Mouse (Mus musculus) forebrain, embryonic 10.5 days (tissue): Measurements from ENCODE around the gene Lrrn2. TPM values are rescaled to one million over a fixed set of nuclear protein-coding genes. Genes with fewer than 3 reads are reported as not detected.
A peak's percentile ranks its signal among the peaks of the same experiment; 100 is the strongest.

Experiments used
- DNase-seq: peaks from one replicate; pipeline ENCODE4 v3.0.0-alpha.2; 2017; ENCODE audit warnings: low spot score; ENCODE audit errors: extremely low spot score
- H3K27ac ChIP-seq: fragments of 300-500 bp; sonication (generic); 2 replicates; pipeline ENCODE4 v1.5.1; 2016; ENCODE audit warnings: mild to moderate bottlenecking
- H3K27me3 ChIP-seq: fragments of 300-500 bp; sonication (generic); 2 replicates; pipeline ENCODE4 v1.6.1; 2016; ENCODE audit warnings: mild to moderate bottlenecking; ENCODE audit not compliant: poor library complexity, severe bottlenecking
- H3K36me3 ChIP-seq: fragments of 300-500 bp; sonication (generic); replicated peaks from 2 replicates; pipeline ENCODE4 v1.6.1; 2016; ENCODE audit warnings: mild to moderate bottlenecking, moderate library complexity
- H3K4me1 ChIP-seq: fragments of 300-500 bp; sonication (generic); 2 replicates; pipeline ENCODE4 v1.6.1; 2016
- H3K4me3 ChIP-seq: fragments of 300-500 bp; sonication (generic); 2 replicates; pipeline ENCODE4 v1.5.1; 2016; ENCODE audit warnings: mild to moderate bottlenecking, moderate library complexity
- H3K9me3 ChIP-seq: fragments of 300-500 bp; sonication (generic); 2 replicates; pipeline ENCODE4 v1.6.1; 2016; ENCODE audit warnings: mild to moderate bottlenecking, moderate library complexity
- WGBS: fragments of 180-500 bp; shearing (Covaris S2); methylation state at CpG from one replicate; pipeline ENCODE4 v1.1.7; 2016; 5-methylcytosine and 5-hydroxymethylcytosine counted together
- polyA plus RNA-seq: library from polyadenylated mRNA; unstranded; fragments of >200 nt; fragmentation: Nextera tagmentation; extraction: Ambion mirVana; gene quantifications from 2 replicates; pipeline ENCODE4 v1.2.1, GENCODE M21; 2016

Lrrn2 gene
- polyA plus RNA-seq, 1 experiment from 2014 or later: 6.0 TPM

DNA sequence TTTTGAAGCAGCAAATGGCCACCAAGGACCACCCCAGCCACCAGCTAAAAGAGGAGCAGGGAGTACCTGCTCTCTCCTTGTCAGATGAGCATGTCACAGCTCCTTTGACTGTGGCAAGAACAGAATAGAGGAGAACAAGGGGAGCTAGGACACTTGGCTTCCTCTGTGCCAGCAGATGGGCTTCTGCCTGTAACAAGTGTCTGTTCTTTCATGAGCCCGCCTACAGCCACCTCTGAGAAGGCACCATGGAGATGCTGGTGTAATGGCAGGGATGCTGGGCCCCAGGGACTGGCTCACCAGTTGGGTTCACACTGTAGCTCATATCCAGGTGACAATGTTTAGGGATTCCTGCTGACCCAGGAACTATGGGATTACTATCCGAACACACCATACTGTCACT is 12.0 kb downstream of the Lrrn2 start:
- H3K27ac ChIP-seq: no peak overlapping the region
- peaks cover 16% of the 10 kb centered on the region for H3K4me1 ChIP-seq
- H3K9me3 ChIP-seq: no peaks in the 10 kb centered on the region
- DNase-seq: no peak
- WGBS: 92% methylated on average over 2 of the region's 2 CpGs
- no peaks in the 10 kb centered on the region for H3K36me3 ChIP-seq
- H3K27me3 ChIP-seq: peaks cover 5% of the 10 kb centered on the region; the same call in 1 of the 2 replicates
- no peak overlapping the region for H3K4me3 ChIP-seq

- Histone ChIP-seq H3K4me1 (peaks cover 16% of the 10 kb centered on the region), H3K36me3 (no peaks in the 10 kb centered on the region), H3K9me3 (no peaks in the 10 kb centered on the region), H3K4me3 (no peak overlapping the region), H3K27me3 (peaks cover 3% of the 10 kb centered on the region; the same call in 1 of the 2 replicates), H3K27ac (no peak overlapping the region)
- no peak for DNase-seq
- 76% methylated on average over 17 of the region's 17 CpGs for WGBS
Observed at GRCm38 (mm10) chr1:132893311-132894077, 13.4 kb downstream of the Lrrn2 start.

- H3K4me3 ChIP-seq: no peak overlapping the region
- 91% methylated on average over 6 of the region's 6 CpGs for WGBS
- H3K9me3 ChIP-seq: no peaks in the 10 kb centered on the region
- no peaks in the 10 kb centered on the region for H3K27me3 ChIP-seq
- DNase-seq: no peak
- H3K27ac ChIP-seq: no peak overlapping the region
- H3K4me1 ChIP-seq: peaks cover 30% of the 10 kb centered on the region
- H3K36me3 ChIP-seq: no peaks in the 10 kb centered on the region
Observed at GRCm38 (mm10) chr1:132899029-132899428, 19.0 kb downstream of the Lrrn2 start.

DNA sequence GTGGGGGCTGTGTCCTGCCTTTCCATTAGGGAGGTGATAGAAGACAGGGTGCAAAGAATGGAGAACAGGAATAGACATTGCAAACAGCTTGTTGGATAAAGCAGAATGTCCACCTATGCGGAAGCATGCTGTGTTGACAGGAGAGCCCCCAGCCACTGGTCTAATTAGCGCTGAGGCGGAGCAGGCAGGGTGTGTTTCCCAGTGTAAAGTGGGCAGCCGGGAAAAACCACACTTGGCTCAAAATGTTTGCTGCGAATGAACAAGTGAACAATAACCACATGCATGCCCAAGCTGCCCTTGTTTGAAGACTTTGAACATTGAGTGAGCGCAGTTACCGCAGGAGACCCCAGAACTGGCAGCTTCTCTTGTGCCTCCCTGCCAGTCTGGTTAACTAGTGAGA is 19.6 kb downstream of the Lrrn2 start:
- 83% methylated on average over 7 of the region's 7 CpGs for WGBS
- no peak for DNase-seq
- Histone ChIP-seq H3K4me3 (no peak overlapping the region), H3K27ac (no peak overlapping the region), H3K9me3 (no peaks in the 10 kb centered on the region; the same call in 1 of the 2 replicates), H3K36me3 (no peaks in the 10 kb centered on the region), H3K4me1 (peaks cover 31% of the 10 kb centered on the region), H3K27me3 (no peaks in the 10 kb centered on the region)

DNA sequence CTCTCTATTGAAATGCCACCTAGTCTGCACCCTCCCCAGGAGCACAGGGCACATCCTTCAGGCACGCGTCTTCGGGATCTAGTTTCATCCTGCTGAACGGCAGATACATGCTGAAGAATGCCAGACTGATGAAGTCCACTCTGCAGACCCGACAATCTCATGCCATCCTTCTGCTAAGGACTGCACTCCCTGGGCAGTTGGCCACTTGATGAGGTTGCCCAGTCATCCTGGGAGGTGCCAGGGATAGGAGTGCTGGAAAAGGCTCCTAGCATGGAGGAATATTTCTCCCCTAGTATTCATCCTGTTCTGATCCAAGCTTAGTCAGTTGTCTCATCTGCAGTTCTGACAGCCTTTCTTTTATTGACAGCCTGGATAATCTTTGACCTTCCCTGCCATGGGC is 20.9 kb downstream of the Lrrn2 start:
- Histone ChIP-seq H3K36me3 (no peaks in the 10 kb centered on the region), H3K27ac (no peak overlapping the region), H3K4me3 (no peak overlapping the region), H3K27me3 (no peaks in the 10 kb centered on the region), H3K9me3 (no peaks in the 10 kb centered on the region; the same call in 1 of the 2 replicates), H3K4me1 (peaks cover 31% of the 10 kb centered on the region)
- DNase-seq: no peak
- 86% methylated on average over 5 of the region's 5 CpGs for WGBS

- no peaks in the 10 kb centered on the region for H3K27me3 ChIP-seq
Observed at GRCm38 (mm10) chr1:132903519-132903918, 23.4 kb downstream of the Lrrn2 start.

DNA sequence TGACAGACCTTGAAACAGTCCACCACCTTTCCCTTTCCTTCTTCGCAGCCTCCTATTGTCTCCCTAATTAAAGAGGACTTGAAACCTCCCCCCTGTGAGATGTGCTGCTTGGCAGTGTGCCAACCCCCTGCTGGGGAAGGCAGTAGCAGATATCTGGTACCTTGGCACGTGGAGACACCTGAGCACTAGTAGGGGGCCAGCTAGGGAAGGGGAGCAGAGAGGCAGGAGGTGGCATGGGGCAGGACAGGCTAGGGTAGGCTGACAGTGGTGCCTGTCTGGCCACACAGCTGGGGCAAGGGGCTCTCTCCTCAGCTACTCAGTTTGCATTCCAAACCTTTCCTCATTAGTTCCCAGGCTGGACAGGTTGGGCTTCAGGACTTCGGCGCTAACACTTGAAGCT is 29.0 kb downstream of the Lrrn2 start:
- H3K4me3 ChIP-seq: no peak overlapping the region
- WGBS: 62% methylated on average over 4 of the region's 4 CpGs
- H3K27ac ChIP-seq: no peak overlapping the region
- H3K27me3 ChIP-seq: peaks cover 7% of the 10 kb centered on the region; the same call in 1 of the 2 replicates
- no peaks in the 10 kb centered on the region; the same call in 1 of the 2 replicates for H3K9me3 ChIP-seq
- H3K36me3 ChIP-seq: no peaks in the 10 kb centered on the region
- H3K4me1 ChIP-seq: peaks cover 22% of the 10 kb centered on the region
- no peak for DNase-seq

More at GRCm38 (mm10) chr1:132903519-132903918, 23.4 kb downstream of the Lrrn2 start:
- H3K36me3 ChIP-seq: no peaks in the 10 kb centered on the region
- H3K9me3 ChIP-seq: no peaks in the 10 kb centered on the region; the same call in 1 of the 2 replicates
- 65% methylated on average over 4 of the region's 4 CpGs for WGBS
- no peak overlapping the region for H3K27ac ChIP-seq
- peaks cover 31% of the 10 kb centered on the region for H3K4me1 ChIP-seq
- DNase-seq: no peak
- no peak overlapping the region for H3K4me3 ChIP-seq

GRCm38 (mm10) chr1:132909951-132910350 is 29.9 kb downstream of the Lrrn2 start:
- no peak overlapping the region for H3K27ac ChIP-seq
- no peak for DNase-seq
- peaks cover 7% of the 10 kb centered on the region; the same call in 1 of the 2 replicates for H3K27me3 ChIP-seq
- H3K4me3 ChIP-seq: no peak overlapping the region
- H3K9me3 ChIP-seq: no peaks in the 10 kb centered on the region
- WGBS: 74% methylated on average over 1 of the region's 1 CpGs
- no peaks in the 10 kb centered on the region for H3K36me3 ChIP-seq
- peaks cover 22% of the 10 kb centered on the region for H3K4me1 ChIP-seq

GRCm38 (mm10) chr1:132910414-132911041 is 30.5 kb downstream of the Lrrn2 start:
- H3K36me3 ChIP-seq: no peaks in the 10 kb centered on the region
- no peaks in the 10 kb centered on the region for H3K9me3 ChIP-seq
- H3K4me1 ChIP-seq: peaks cover 22% of the 10 kb centered on the region
- no peak overlapping the region for H3K4me3 ChIP-seq
- no peak overlapping the region for H3K27ac ChIP-seq
- peaks cover 7% of the 10 kb centered on the region; the same call in 1 of the 2 replicates for H3K27me3 ChIP-seq
- WGBS: 61% methylated on average over 11 of the region's 11 CpGs
- DNase-seq: no peak

DNA sequence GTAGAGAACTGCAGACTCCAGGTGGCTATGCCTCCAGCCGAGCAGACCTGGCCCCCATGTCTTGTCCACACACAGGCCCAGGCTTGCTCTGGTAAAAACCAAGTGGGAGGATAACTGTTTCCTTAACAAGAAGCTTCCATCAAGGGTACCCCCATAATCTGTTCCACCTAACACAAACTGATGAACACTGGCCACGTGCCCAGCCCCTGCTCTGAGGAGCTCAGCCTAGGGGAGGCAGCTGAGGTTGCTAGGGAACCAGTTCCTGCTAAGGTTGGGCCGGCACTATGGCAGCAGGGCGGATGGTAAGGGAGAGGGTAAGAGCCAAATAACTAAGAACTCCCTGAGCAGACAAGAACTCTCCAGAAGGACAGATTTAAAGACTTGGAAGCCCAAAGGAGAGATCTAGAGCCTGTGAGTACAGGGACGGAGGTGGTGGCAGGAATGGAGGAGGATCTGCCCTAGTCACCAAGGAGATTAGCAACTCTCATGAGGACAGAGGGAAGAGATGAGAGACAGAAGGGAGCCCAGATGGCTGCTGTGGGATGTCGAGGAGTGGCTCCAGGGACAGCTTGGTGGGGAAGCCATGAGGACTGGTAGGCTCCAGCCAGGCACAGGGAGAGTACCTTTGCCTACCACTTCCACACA is 35.9 kb downstream of the Lrrn2 start:
- DNase-seq: no peak
- Histone ChIP-seq H3K36me3 (no peaks in the 10 kb centered on the region), H3K4me3 (no peak overlapping the region), H3K4me1 (peaks cover 39% of the 10 kb centered on the region), H3K9me3 (no peaks in the 10 kb centered on the region), H3K27me3 (peaks cover 59% of the 10 kb centered on the region), H3K27ac (no peak overlapping the region)
- 61% methylated on average over 6 of the region's 6 CpGs for WGBS

DNA sequence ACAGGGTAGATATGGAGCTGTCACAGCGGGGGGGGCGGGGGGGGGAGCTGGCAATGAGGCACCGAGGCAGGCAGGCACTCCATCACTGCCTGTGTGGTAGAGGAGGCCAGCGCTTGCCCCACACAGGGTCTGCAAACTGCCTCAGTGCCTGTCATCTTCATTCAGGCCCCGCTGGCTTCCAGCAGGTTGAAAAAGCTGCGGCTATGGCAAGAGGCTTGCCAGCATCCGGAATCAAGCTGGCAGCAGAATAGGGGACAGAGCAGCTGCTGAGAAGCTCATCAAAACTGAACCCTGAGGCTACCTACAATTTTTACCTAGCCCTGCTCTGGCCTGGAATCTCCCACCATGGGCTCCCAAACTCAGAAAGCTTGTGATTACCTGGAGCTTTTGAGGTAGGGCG is 37.5 kb downstream of the Lrrn2 start:
- Histone ChIP-seq H3K4me1 (peaks cover 55% of the 10 kb centered on the region), H3K9me3 (no peaks in the 10 kb centered on the region), H3K27ac (peak overlapping the region; percentile 36; the same call in 1 of the 2 replicates), H3K36me3 (no peaks in the 10 kb centered on the region), H3K27me3 (peaks cover 58% of the 10 kb centered on the region), H3K4me3 (no peak overlapping the region)
- no peak for DNase-seq
- WGBS: 13% methylated on average over 8 of the region's 8 CpGs

GRCm38 (mm10) chr1:132918117-132918680 is 38.1 kb downstream of the Lrrn2 start:
- Histone ChIP-seq H3K4me3 (no peak overlapping the region), H3K27ac (0 out of 2 replicates have a peak overlapping the region, but pooled peaks have one; percentile 8), H3K4me1 (peaks cover 57% of the 10 kb centered on the region), H3K27me3 (peaks cover 58% of the 10 kb centered on the region), H3K9me3 (no peaks in the 10 kb centered on the region), H3K36me3 (no peaks in the 10 kb centered on the region)
- 19% methylated on average over 10 of the region's 10 CpGs for WGBS
- DNase-seq: no peak
